Mouse (Mus musculus): ENCODE results near the gene Foxn3. TPM values are rescaled to one million over a fixed set of nuclear protein-coding genes. Genes with fewer than 3 reads are reported as not detected.

Gene Foxn3
- polyA plus RNA-seq, 1 experiment from 2014 or later = 54.0 TPM

GRCm38 (mm10) chr12:99220333-99220732 is 343.0 kb downstream of the Foxn3 start:
- ATAC-seq (replicated peaks; ENCODE audit: low FRiP score, low read depth) (no peak), DNase-seq (ENCODE audit: low spot score) (peak; percentile 21)
- no peak overlapping the region for H3K9ac ChIP-seq (ENCODE audit: low read depth, low read length)
- H3K27ac ChIP-seq = no peak overlapping the region
- H3K27me3 ChIP-seq (ENCODE audit: insufficient read depth, low read length) = no peaks in the 10 kb centered on the region
- no peak overlapping the region for H3K4me2 ChIP-seq (ENCODE audit: low read length)
- TF ChIP-seq CTCF (IDR thresholded peaks at IDR 0.05; ENCODE audit: low read depth) = no peak
- no peaks in the 10 kb centered on the region for H3K9me3 ChIP-seq (replicated peaks; ENCODE audit: low read length)
- 42% methylated on average over 8 of the region's 8 CpGs for WGBS
- H3K4me1 ChIP-seq (replicated peaks; ENCODE audit: insufficient read depth, low read length) = peaks cover 10% of the 10 kb centered on the region; the same call in 1 of the 2 replicates
- no peak overlapping the region for H3K4me3 ChIP-seq (replicated peaks; ENCODE audit: low read depth, low read length)
- H3K36me3 ChIP-seq (ENCODE audit: insufficient read depth, low read length) = no peaks in the 10 kb centered on the region

- Histone ChIP-seq H3K4me1 (replicated peaks; ENCODE audit: insufficient read depth, low read length) (peaks cover 9% of the 10 kb centered on the region; the same call in 1 of the 2 replicates), H3K4me2 (ENCODE audit: low read length) (no peak overlapping the region), H3K4me3 (replicated peaks; ENCODE audit: low read depth, low read length) (no peak overlapping the region), H3K27ac (no peak overlapping the region), H3K36me3 (ENCODE audit: insufficient read depth, low read length) (no peaks in the 10 kb centered on the region), H3K9ac (ENCODE audit: low read depth, low read length) (no peak overlapping the region), H3K9me3 (replicated peaks; ENCODE audit: low read length) (no peaks in the 10 kb centered on the region), H3K27me3 (ENCODE audit: insufficient read depth, low read length) (no peaks in the 10 kb centered on the region)
- no peak for DNase-seq (ENCODE audit: low spot score)
- 89% methylated on average over 5 of the region's 5 CpGs for WGBS
- ATAC-seq (replicated peaks; ENCODE audit: low FRiP score, low read depth) = no peak
- TF ChIP-seq CTCF (IDR thresholded peaks at IDR 0.05; ENCODE audit: low read depth) = no peak
Observed at GRCm38 (mm10) chr12:99219812-99220211, 343.6 kb downstream of the Foxn3 start.

- H3K27ac ChIP-seq = no peak overlapping the region
Observed at GRCm38 (mm10) chr12:99217145-99217698, 346.2 kb downstream of the Foxn3 start.

GRCm38 (mm10) chr12:99216341-99216761 is 347.0 kb downstream of the Foxn3 start:
- no peak for ATAC-seq (replicated peaks; ENCODE audit: low FRiP score, low read depth)

More at GRCm38 (mm10) chr12:99217145-99217698, 346.2 kb downstream of the Foxn3 start:
- no peak overlapping the region for H3K9ac ChIP-seq (ENCODE audit: low read depth, low read length)
- H3K36me3 ChIP-seq (ENCODE audit: insufficient read depth, low read length) = no peaks in the 10 kb centered on the region
- no peak overlapping the region for H3K4me3 ChIP-seq (replicated peaks; ENCODE audit: low read depth, low read length)
- no peaks in the 10 kb centered on the region for H3K9me3 ChIP-seq (replicated peaks; ENCODE audit: low read length)
- H3K27me3 ChIP-seq (ENCODE audit: insufficient read depth, low read length) = no peaks in the 10 kb centered on the region
- no peak for TF ChIP-seq CTCF (IDR thresholded peaks at IDR 0.05; ENCODE audit: low read depth)
- H3K4me2 ChIP-seq (ENCODE audit: low read length) = no peak overlapping the region
- ATAC-seq (replicated peaks; ENCODE audit: low FRiP score, low read depth) (no peak), DNase-seq (ENCODE audit: low spot score) (no peak)
- peaks cover 9% of the 10 kb centered on the region; the same call in 1 of the 2 replicates for H3K4me1 ChIP-seq (replicated peaks; ENCODE audit: insufficient read depth, low read length)
- 81% methylated on average over 7 of the region's 7 CpGs for WGBS

GRCm38 (mm10) chr12:99215521-99216255 is 347.7 kb downstream of the Foxn3 start:
- H3K4me2 ChIP-seq (ENCODE audit: low read length) = no peak overlapping the region
- no peak overlapping the region for H3K4me3 ChIP-seq (replicated peaks; ENCODE audit: low read depth, low read length)
- peaks cover 9% of the 10 kb centered on the region; the same call in 1 of the 2 replicates for H3K4me1 ChIP-seq (replicated peaks; ENCODE audit: insufficient read depth, low read length)
- WGBS = 48% methylated on average over 11 of the region's 11 CpGs
- H3K27ac ChIP-seq = no peak overlapping the region
- no peak overlapping the region for H3K9ac ChIP-seq (ENCODE audit: low read depth, low read length)
- H3K36me3 ChIP-seq (ENCODE audit: insufficient read depth, low read length) = no peaks in the 10 kb centered on the region
- ATAC-seq (replicated peaks; ENCODE audit: low FRiP score, low read depth) (peak; percentile 45), DNase-seq (ENCODE audit: low spot score) (peak; percentile 39)
- no peaks in the 10 kb centered on the region for H3K27me3 ChIP-seq (ENCODE audit: insufficient read depth, low read length)
- TF ChIP-seq CTCF (IDR thresholded peaks at IDR 0.05; ENCODE audit: low read depth) = peak; percentile 61
- H3K9me3 ChIP-seq (replicated peaks; ENCODE audit: low read length) = no peaks in the 10 kb centered on the region

More at GRCm38 (mm10) chr12:99216341-99216761, 347.0 kb downstream of the Foxn3 start:
- Histone ChIP-seq H3K9me3 (replicated peaks; ENCODE audit: low read length) (no peaks in the 10 kb centered on the region), H3K27me3 (ENCODE audit: insufficient read depth, low read length) (no peaks in the 10 kb centered on the region), H3K36me3 (ENCODE audit: insufficient read depth, low read length) (no peaks in the 10 kb centered on the region), H3K27ac (no peak overlapping the region), H3K9ac (ENCODE audit: low read depth, low read length) (no peak overlapping the region), H3K4me2 (ENCODE audit: low read length) (no peak overlapping the region), H3K4me3 (replicated peaks; ENCODE audit: low read depth, low read length) (no peak overlapping the region), H3K4me1 (replicated peaks; ENCODE audit: insufficient read depth, low read length) (peaks cover 9% of the 10 kb centered on the region; the same call in 1 of the 2 replicates)
- 37% methylated on average over 5 of the region's 5 CpGs for WGBS
- no peak for TF ChIP-seq CTCF (IDR thresholded peaks at IDR 0.05; ENCODE audit: low read depth)
- no peak for DNase-seq (ENCODE audit: low spot score)

- Histone ChIP-seq H3K9ac (ENCODE audit: low read depth, low read length) (no peak overlapping the region), H3K27ac (no peak overlapping the region), H3K27me3 (ENCODE audit: insufficient read depth, low read length) (no peaks in the 10 kb centered on the region), H3K36me3 (ENCODE audit: insufficient read depth, low read length) (no peaks in the 10 kb centered on the region), H3K4me1 (replicated peaks; ENCODE audit: insufficient read depth, low read length) (peaks cover 9% of the 10 kb centered on the region; the same call in 1 of the 2 replicates), H3K9me3 (replicated peaks; ENCODE audit: low read length) (no peaks in the 10 kb centered on the region), H3K4me2 (ENCODE audit: low read length) (no peak overlapping the region), H3K4me3 (replicated peaks; ENCODE audit: low read depth, low read length) (no peak overlapping the region)
- ATAC-seq (replicated peaks; ENCODE audit: low FRiP score, low read depth) (no peak), DNase-seq (ENCODE audit: low spot score) (no peak)
- TF ChIP-seq CTCF (IDR thresholded peaks at IDR 0.05; ENCODE audit: low read depth) = no peak
- 77% methylated on average over 5 of the region's 5 CpGs for WGBS
Observed at GRCm38 (mm10) chr12:99214098-99214497, 349.3 kb downstream of the Foxn3 start.
